Mouse (Mus musculus) MEL (cell line): ENCODE data around the gene Tmem108.

Experiments used
- CTCF ChIP-seq, 3 experiments: IDR thresholded peaks in 2 of 3; conservative IDR thresholded peaks in 1 of 3; 2 replicates each; pipeline ENCODE4 v1.5.1; 2011 to 2012; ENCODE audit warnings: low read length in 3 of 3, low read depth in 2 of 3, mild to moderate bottlenecking in 2 of 3, improper control_type of control experiment in 1 of 3, inconsistent platforms in 1 of 3, mixed read lengths in 1 of 3, moderate library complexity in 1 of 3; ENCODE audit not compliant: control insufficient read depth in 1 of 3, insufficient read depth in 1 of 3, poor library complexity in 1 of 3, severe bottlenecking in 1 of 3
- GATA1 ChIP-seq: IDR thresholded peaks from 2 replicates; pipeline ENCODE4 v1.6.1; 2011; ENCODE audit warnings: low read depth, low read length, improper control_type of control experiment
- JUND ChIP-seq: IDR thresholded peaks from 2 replicates; pipeline ENCODE4 v1.6.1; 2011; ENCODE audit warnings: low read depth, mild to moderate bottlenecking, improper control_type of control experiment, low read length
- POLR2A ChIP-seq, 2 experiments: IDR thresholded peaks; 2 replicates each; pipeline ENCODE4 v1.6.1; 2011 to 2012; ENCODE audit warnings: low read length in 2 of 2, mild to moderate bottlenecking in 2 of 2, control low read depth in 1 of 2, improper control_type of control experiment in 1 of 2, low read depth in 1 of 2, moderate library complexity in 1 of 2; ENCODE audit not compliant: control insufficient read depth in 1 of 2, insufficient read depth in 1 of 2, poor library complexity in 1 of 2
- TAL1 ChIP-seq: IDR thresholded peaks from 2 replicates; pipeline ENCODE4 v1.6.1; 2012; ENCODE audit warnings: mild to moderate bottlenecking, inconsistent platforms, low read length, moderate library complexity, mixed read lengths
- USF1 ChIP-seq: IDR thresholded peaks from 2 replicates; pipeline ENCODE4 v1.6.1; 2014; ENCODE audit warnings: low read depth, mild to moderate bottlenecking, inconsistent platforms, low read length, improper control_type of control experiment, moderate library complexity
- ZMIZ1 ChIP-seq: IDR thresholded peaks from 2 replicates; pipeline ENCODE4 v1.6.1; 2012; ENCODE audit warnings: low read depth, mild to moderate bottlenecking, inconsistent platforms, low read length, improper control_type of control experiment, moderate library complexity

DNA sequence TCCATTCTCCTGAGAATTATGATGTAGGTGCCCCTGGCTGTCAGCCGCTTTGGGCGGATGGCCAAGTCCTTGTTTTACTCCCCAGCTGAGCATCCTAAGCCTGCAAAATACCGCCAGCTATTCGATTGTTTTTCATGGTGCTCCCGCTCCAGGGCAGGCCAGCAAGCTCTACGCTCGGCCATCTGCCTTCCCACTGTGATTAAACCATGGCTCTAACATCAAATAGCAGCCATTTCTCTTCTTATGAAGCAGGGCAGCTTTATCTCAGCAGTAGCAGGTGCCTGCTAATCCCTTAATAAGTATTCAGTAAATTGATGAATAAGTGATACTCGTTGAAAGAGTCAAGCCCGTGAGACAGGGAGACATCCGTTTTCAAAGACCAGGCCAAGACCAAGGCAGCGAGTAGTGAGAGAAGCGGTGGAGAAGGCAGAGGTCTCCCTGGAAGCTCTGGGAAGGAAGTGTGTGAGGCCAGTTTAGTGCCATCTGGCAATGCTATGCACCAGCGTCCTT is 295.9 kb downstream of the Tmem108 start:
- no peak for TF ChIP-seq ZMIZ1
- TF ChIP-seq JUND = no peak
- no peak for TF ChIP-seq USF1
- no peak for TF ChIP-seq CTCF (IDR thresholded peaks at IDR 0.05 in 2 of 3, conservative IDR thresholded peaks at IDR 0.05 in 1 of 3; ENCODE audit: control insufficient read depth in 1 of 3, insufficient read depth in 1 of 3, low read depth in 2 of 3, low read length in 3 of 3, poor library complexity in 1 of 3, severe bottlenecking in 1 of 3)
- TF ChIP-seq TAL1 = no peak
- TF ChIP-seq GATA1 = no peak
- no peak for TF ChIP-seq POLR2A (IDR thresholded peaks at IDR 0.05; ENCODE audit: control insufficient read depth in 1 of 2, insufficient read depth in 1 of 2, low read depth in 1 of 2, low read length in 2 of 2, poor library complexity in 1 of 2)
